Mouse (Mus musculus) kidney, adult 8-10 months (tissue): ENCODE measurements at regions not wholly inside any gene's neighbourhood (a gene's known extent, or its start where the extent isn't known, plus 50 kb on each side); places are given as distances from the start of the nearest gene placed in this dataset.
A peak's percentile ranks its signal among the peaks of the same experiment; 100 is the strongest.
"Not testable (repeated sequence)": the region's sequence is repeated elsewhere in the genome, so short reads cannot be mapped to it uniquely, and the experiment has no call there.

Experiments used
- DNase-seq, 2 experiments: peaks; one replicate each; pipeline ENCODE4 v3.0.0; 2022

GRCm38 (mm10) chr13:11030874-11031273, 670.2 kb upstream of the Chrm3 start:
- DNase-seq, result not testable (repeated sequence)

- DNase-seq, result no peak
Observed at GRCm38 (mm10) chr13:11030381-11030780, 669.7 kb upstream of the Chrm3 start.

GRCm38 (mm10) chr13:11025918-11026317, 665.3 kb upstream of the Chrm3 start:
- DNase-seq, result no peak

- no peak for DNase-seq
Observed at GRCm38 (mm10) chr13:11024441-11024840, 663.8 kb upstream of the Chrm3 start.

- DNase-seq, result no peak
Observed at GRCm38 (mm10) chr13:11017584-11017983, 656.9 kb upstream of the Chrm3 start.

GRCm38 (mm10) chr13:11005374-11005773, 644.7 kb upstream of the Chrm3 start:
- no peak for DNase-seq

- no peak for DNase-seq
Observed at GRCm38 (mm10) chr13:10991151-10991550, 630.5 kb upstream of the Chrm3 start.

GRCm38 (mm10) chr13:10990503-10991025, 629.9 kb upstream of the Chrm3 start:
- no peak for DNase-seq

GRCm38 (mm10) chr13:10989095-10989814, 628.6 kb upstream of the Chrm3 start:
- DNase-seq, result no peak

GRCm38 (mm10) chr13:10983736-10984135, 623.1 kb upstream of the Chrm3 start:
- no peak for DNase-seq

GRCm38 (mm10) chr13:10982543-10982942, 621.9 kb upstream of the Chrm3 start:
- no peak for DNase-seq

GRCm38 (mm10) chr13:10971932-10972331, 611.3 kb upstream of the Chrm3 start:
- no peak for DNase-seq

GRCm38 (mm10) chr13:10970721-10971120, 610.1 kb upstream of the Chrm3 start:
- no peak for DNase-seq

- no peak for DNase-seq
Observed at GRCm38 (mm10) chr13:10952923-10953322, 592.3 kb upstream of the Chrm3 start.

- DNase-seq, result not testable (repeated sequence)
Observed at GRCm38 (mm10) chr13:10950658-10951057, 590.0 kb upstream of the Chrm3 start.

GRCm38 (mm10) chr13:10947398-10947797, 586.8 kb upstream of the Chrm3 start:
- no peak for DNase-seq

- no peak for DNase-seq
Observed at GRCm38 (mm10) chr13:10943877-10944276, 583.2 kb upstream of the Chrm3 start.

GRCm38 (mm10) chr13:10942031-10942655, 581.5 kb upstream of the Chrm3 start:
- peak in 1 of 2 experiments; percentile 14 for DNase-seq

- no peak for DNase-seq
Observed at GRCm38 (mm10) chr13:10938233-10938632, 577.6 kb upstream of the Chrm3 start.

- DNase-seq, result peak in 1 of 2 experiments; percentile 1
Observed at GRCm38 (mm10) chr13:10930741-10931140, 570.1 kb upstream of the Chrm3 start.

GRCm38 (mm10) chr13:10914377-10914776, 553.7 kb upstream of the Chrm3 start:
- DNase-seq, result no peak

GRCm38 (mm10) chr13:10909122-10909751, 548.6 kb upstream of the Chrm3 start:
- no peak for DNase-seq

GRCm38 (mm10) chr13:10867864-10868263, 507.2 kb upstream of the Chrm3 start:
- no peak for DNase-seq
